Mouse (Mus musculus): Measurements from ENCODE around the gene Tdrd5. TPM values are rescaled to one million over a fixed set of nuclear protein-coding genes. Genes with fewer than 3 reads are reported as not detected.
"Not testable (repeated sequence)": the region's sequence is repeated elsewhere in the genome, so short reads cannot be mapped to it uniquely, and the experiment has no call there.

Tdrd5 gene
- 0.40 and 0.65 TPM in 2 replicates for polyA plus RNA-seq (2015; fragmentation: Nextera tagmentation; extraction: Ambion mirVana)

DNA sequence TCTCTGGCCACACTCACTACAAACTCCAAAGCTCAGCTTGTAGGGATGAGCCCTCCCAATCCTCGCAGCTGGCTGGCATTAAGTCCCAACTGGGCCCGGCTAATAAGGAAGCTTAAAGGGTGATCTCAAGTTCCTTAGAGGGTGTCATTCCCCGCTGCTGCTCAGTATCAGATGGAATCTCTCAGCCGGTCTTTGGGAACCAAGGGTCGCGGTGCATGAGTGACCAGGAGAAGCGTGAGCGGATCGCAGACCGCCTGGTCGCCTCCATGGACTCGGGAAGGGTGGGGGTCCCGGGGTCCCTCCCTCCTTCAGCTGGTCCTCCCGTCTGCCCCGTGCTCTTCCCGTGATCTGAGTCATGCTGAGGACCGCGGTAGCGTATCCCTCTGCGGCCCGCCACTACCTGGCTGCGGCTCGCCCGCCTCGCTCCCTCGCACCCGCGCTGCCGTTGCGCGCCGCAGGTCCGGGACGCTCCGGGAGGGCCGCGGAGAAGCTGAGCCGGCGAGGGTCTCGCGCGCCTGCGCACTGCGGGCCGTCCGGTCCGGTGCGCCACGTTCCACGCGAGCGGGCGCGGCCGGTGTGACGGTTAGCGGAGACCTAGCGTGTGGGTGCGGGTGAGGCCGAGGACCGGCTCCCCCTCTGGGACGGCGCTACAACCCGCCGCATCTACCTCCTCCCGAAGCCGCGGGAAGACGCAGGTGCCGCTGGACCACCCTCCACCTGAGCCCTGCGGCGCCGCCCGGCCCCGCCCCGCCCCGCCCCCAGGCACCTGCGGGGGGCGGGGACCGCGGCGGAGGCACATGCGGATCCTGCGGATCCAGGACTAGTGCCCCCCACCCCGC lies at the start of gene Tdrd5:
Gene Tdrd5, minus strand, starts transcription at position 754 of the 839 bp plus-strand sequence.
- peak within 1 kb of the TSS; percentile 76 for H3K9ac ChIP-seq
- under 1% methylated on average over 85 of the region's 85 CpGs for WGBS
- H3K4me2 ChIP-seq, result peak within 1 kb of the TSS; percentile 98
- H3K9me3 ChIP-seq, result no peaks in the 10 kb centered on the region
- H3K27me3 ChIP-seq, result peaks cover 53% of the 10 kb centered on the region
- H3K36me3 ChIP-seq, result no peaks in the 10 kb centered on the region
- peak; percentile 94 for ATAC-seq (ENCODE audit: low read depth)
- H3K27ac ChIP-seq (replicated peaks), result no peak within 1 kb of the TSS
- H3K4me3 ChIP-seq, result peak within 1 kb of the TSS; percentile 60
- peaks cover 12% of the 10 kb centered on the region; the same call in 1 of the 2 replicates for H3K4me1 ChIP-seq (replicated peaks)

DNA sequence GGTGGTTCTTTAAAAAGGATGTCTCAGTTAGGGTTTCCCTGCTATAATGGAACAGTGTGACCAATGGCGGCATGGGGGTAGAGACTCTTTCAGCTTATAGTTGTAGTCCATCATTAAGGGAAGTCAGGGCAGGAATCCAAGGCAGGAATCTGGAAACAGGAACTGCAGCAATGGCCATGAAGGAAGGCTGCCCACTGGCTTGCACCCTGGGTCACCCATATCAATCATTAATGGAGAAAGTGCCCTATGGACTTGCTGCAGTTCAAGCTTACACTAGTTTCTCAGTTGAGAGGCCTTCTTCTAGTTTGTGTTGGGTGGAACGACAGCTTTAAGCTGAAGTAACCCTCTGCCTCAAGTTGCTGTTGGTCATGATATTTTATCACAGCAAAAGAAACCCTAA lies 49.0 kb upstream of the Tdrd5 start:
- ATAC-seq (ENCODE audit: low read depth), result no peak
- no peak overlapping the region for H3K27ac ChIP-seq (replicated peaks)
- no peaks in the 10 kb centered on the region for H3K36me3 ChIP-seq
- no peaks in the 10 kb centered on the region for H3K4me1 ChIP-seq (replicated peaks)
- no peak overlapping the region for H3K4me2 ChIP-seq
- no peak overlapping the region for H3K9ac ChIP-seq
- no peaks in the 10 kb centered on the region for H3K27me3 ChIP-seq
- no peaks in the 10 kb centered on the region for H3K9me3 ChIP-seq
- H3K4me3 ChIP-seq, result no peak overlapping the region
- 86% methylated on average over 2 of the region's 2 CpGs for WGBS

DNA sequence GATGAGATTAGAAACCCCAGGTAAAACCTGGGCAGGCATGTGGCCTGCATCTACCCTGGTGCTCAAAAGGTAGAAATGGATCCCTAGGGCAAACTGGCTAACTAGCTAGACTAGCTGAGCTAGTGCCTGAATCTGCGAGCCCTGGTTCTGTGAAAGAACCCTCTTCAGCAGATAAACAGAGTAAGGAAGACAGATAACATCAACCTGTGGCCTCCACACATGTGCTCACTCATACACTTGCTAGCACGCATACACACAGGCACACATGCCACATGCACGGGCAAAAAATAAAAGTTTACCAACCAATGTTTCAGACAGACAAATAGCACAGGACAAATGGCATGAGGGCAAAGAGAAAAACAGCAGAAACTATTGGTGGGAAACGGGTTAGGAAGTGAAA lies 47.0 kb upstream of the Tdrd5 start:
- Histone ChIP-seq H3K27me3 (no peaks in the 10 kb centered on the region), H3K9me3 (no peaks in the 10 kb centered on the region), H3K4me2 (no peak overlapping the region), H3K9ac (no peak overlapping the region), H3K4me1 (replicated peaks) (no peaks in the 10 kb centered on the region), H3K36me3 (no peaks in the 10 kb centered on the region), H3K4me3 (no peak overlapping the region), H3K27ac (replicated peaks) (no peak overlapping the region)
- ATAC-seq (ENCODE audit: low read depth), result no peak
- WGBS, result 87% methylated on average over 4 of the region's 4 CpGs

DNA sequence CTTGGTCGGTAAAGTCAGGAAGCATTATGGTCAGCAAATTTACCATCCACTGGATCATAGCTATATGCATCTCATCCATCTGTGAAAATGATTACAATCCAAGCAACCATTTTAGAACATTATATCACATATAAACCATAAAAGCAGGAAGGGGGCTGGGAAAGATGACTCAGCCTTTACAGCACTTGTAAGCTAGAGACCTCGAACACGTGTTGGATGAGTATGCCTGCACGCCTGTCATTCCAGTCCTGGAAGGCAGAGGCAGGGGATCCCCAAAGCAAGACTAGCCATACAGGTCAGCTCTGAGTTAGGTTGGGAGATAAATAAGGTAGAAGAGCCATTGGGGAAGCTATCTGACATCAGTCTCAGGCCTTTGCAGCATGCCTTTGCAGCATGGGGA lies 45.6 kb upstream of the Tdrd5 start:
- 70% methylated on average over 4 of the region's 4 CpGs for WGBS
- Histone ChIP-seq H3K27ac (replicated peaks) (no peak overlapping the region), H3K9ac (no peak overlapping the region), H3K4me1 (replicated peaks) (no peaks in the 10 kb centered on the region), H3K4me3 (no peak overlapping the region), H3K9me3 (no peaks in the 10 kb centered on the region), H3K4me2 (no peak overlapping the region), H3K27me3 (no peaks in the 10 kb centered on the region), H3K36me3 (no peaks in the 10 kb centered on the region)
- no peak for ATAC-seq (ENCODE audit: low read depth)

DNA sequence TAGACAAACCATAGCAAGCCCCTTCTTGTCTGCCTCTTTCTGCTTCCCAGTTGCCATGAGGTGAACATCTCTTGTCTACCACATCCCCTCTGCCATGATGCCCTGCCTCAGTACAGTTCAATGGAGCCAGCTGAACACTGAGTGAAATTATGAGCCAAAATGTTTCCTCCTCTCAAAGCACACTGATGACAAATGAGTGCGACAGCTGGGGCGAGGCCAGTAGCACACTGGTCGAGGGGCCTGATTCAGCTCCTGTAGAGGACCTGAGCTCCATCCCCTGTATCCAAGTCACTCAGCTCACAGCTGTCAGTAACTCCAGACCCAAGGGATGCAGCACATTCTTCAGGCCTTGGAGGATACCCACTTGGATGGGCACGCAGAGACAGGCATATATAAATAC lies 42.2 kb upstream of the Tdrd5 start:
- ATAC-seq (ENCODE audit: low read depth), result no peak
- WGBS, result 93% methylated on average over 4 of the region's 4 CpGs
- H3K4me2 ChIP-seq, result no peak overlapping the region
- no peaks in the 10 kb centered on the region for H3K36me3 ChIP-seq
- no peak overlapping the region for H3K4me3 ChIP-seq
- no peak overlapping the region for H3K27ac ChIP-seq (replicated peaks)
- no peak overlapping the region for H3K9ac ChIP-seq
- H3K27me3 ChIP-seq, result no peaks in the 10 kb centered on the region
- H3K9me3 ChIP-seq, result no peaks in the 10 kb centered on the region
- H3K4me1 ChIP-seq (replicated peaks), result no peaks in the 10 kb centered on the region

DNA sequence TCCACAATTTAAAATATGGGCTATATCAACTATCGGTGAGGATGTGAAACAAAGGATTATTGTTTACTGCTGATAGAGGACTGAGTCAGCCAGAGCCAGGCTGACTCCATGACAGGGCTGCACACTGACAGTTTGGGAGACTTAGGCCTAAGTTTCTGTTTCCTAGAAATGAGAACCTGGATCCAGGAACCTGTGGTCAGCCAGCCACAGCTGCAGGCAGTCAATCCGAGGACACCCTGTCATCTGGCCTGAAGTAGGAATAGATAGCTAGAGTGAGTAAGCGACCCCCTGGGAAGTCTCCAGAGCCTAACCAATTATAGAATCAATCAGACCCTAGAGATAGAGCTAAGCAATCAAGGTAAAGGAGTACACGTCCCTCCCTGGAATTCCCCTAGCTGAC lies 41.0 kb upstream of the Tdrd5 start:
- Histone ChIP-seq H3K9ac (no peak overlapping the region), H3K4me2 (no peak overlapping the region)
- WGBS, result 78% methylated on average over 4 of the region's 4 CpGs

DNA sequence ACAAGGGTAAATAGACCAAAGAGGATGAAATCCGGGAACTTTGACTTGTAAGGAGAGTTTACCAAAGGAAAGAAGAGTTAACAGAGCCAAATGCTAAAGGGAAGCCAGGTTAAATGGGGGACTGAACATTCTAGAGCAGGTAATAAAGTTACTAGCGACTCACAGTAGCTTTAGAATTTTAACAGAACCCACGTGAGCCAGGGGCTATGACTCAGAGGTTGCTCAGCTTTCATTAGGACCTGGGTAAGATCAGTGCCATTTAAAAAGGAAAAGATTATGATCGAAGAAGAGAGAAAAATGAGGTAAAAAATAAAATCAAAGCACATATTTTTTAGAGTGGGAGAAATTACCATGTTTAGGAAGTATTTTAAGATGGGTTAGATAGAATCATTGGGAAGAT lies 37.4 kb upstream of the Tdrd5 start:
- Histone ChIP-seq H3K27me3 (0 out of 2 replicates have a peak, but pooled peaks cover 4% of the 10 kb centered on the region), H3K4me2 (no peak overlapping the region), H3K4me1 (replicated peaks) (no peaks in the 10 kb centered on the region), H3K9me3 (no peaks in the 10 kb centered on the region), H3K9ac (no peak overlapping the region), H3K27ac (replicated peaks) (no peak overlapping the region), H3K4me3 (no peak overlapping the region), H3K36me3 (no peaks in the 10 kb centered on the region)
- WGBS, result 83% methylated on average over 4 of the region's 4 CpGs
- ATAC-seq (ENCODE audit: low read depth), result no peak

More for the DNA sequence above, 41.0 kb upstream of the Tdrd5 start:
- Histone ChIP-seq H3K4me3 (no peak overlapping the region), H3K27me3 (no peaks in the 10 kb centered on the region), H3K9me3 (no peaks in the 10 kb centered on the region), H3K27ac (replicated peaks) (no peak overlapping the region), H3K36me3 (no peaks in the 10 kb centered on the region), H3K4me1 (replicated peaks) (no peaks in the 10 kb centered on the region)
- no peak for ATAC-seq (ENCODE audit: low read depth)

DNA sequence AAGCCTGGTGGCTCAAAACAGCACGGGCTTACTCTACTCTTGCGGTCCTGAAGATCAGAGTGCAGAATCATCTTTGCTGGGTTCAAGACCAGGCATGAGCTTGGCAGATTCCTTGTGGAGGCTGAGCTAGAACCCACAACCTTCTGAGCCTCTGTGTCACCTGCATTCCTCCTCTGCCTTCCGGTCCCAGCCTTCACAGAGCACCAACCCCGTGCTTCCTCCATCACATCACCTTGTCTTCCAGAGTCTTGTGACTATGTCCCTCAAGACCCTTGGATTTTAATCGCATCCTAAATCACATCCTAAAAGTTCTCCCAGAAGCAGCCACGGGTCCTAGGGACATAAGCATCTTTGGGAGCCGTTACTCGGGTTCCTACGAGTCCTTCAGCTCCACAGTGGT lies 19.7 kb upstream of the Tdrd5 start:
- H3K4me2 ChIP-seq, result no peak overlapping the region
- no peaks in the 10 kb centered on the region for H3K27me3 ChIP-seq
- H3K27ac ChIP-seq (replicated peaks), result no peak overlapping the region
- 83% methylated on average over 9 of the region's 9 CpGs for WGBS
- no peak overlapping the region for H3K4me3 ChIP-seq
- ATAC-seq (ENCODE audit: low read depth), result no peak
- no peaks in the 10 kb centered on the region for H3K9me3 ChIP-seq
- H3K4me1 ChIP-seq (replicated peaks), result no peaks in the 10 kb centered on the region
- no peaks in the 10 kb centered on the region for H3K36me3 ChIP-seq
- no peak overlapping the region for H3K9ac ChIP-seq

DNA sequence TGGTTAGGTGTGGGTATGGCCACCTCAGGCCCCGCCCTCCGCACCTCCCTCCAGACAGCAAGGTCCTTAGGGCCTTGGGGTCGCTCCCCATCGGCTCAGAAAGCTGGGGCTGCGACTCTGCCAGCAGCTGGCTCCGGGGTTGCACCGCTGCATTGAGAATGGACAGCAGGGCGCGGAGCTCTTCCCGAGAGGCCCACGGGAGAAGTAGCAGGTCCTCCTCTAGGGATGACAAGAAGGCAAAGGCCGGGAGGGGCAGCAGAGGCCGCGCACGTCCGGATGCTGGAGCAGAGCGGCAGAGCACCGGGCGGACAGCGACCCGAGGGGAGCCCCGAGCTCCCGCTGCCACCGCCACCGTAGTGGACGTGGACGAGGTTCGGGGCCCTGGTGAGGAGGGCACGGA lies 7.2 kb upstream of the Tdrd5 start, which contains the start of gene Nphs2:
Gene Nphs2, plus strand, starts transcription at position 98 of the 400 bp plus-strand sequence.
- WGBS, result 4% methylated on average over 29 of the region's 29 CpGs
- peak within 1 kb of the TSS; percentile 35; the same call in 1 of the 2 replicates for H3K9ac ChIP-seq
- H3K4me2 ChIP-seq, result peak within 1 kb of the TSS; percentile 46
- no peaks in the 10 kb centered on the region for H3K9me3 ChIP-seq
- H3K4me1 ChIP-seq (replicated peaks), result peaks cover 6% of the 10 kb centered on the region
- H3K27me3 ChIP-seq, result peaks cover 45% of the 10 kb centered on the region
- ATAC-seq (ENCODE audit: low read depth), result no peak
- no peak within 1 kb of the TSS for H3K27ac ChIP-seq (replicated peaks)
- H3K36me3 ChIP-seq, result no peaks in the 10 kb centered on the region
- H3K4me3 ChIP-seq, result peak within 1 kb of the TSS; percentile 15

DNA sequence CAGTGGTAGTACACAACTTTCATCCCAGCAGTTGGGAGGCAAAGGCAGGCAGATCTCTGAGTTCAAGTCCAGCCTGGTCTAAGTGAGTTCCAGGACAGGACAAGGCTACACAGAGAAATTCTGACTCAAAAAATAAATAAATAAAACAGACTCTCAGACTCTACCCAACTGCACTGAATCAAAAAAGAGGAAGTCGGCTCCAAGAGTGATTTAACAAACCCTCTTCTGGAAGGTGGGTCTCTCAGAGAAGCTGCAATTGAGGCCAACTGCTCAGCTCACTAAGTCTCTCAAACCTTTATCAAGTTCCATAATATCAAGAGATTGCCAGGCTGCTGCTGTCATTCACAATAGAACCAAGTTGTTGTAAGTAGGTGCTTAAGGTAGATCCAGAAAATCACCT lies 5.1 kb upstream of the Tdrd5 start:
- Histone ChIP-seq H3K27ac (replicated peaks) (no peak overlapping the region), H3K4me2 (no peak overlapping the region), H3K27me3 (peaks cover 66% of the 10 kb centered on the region), H3K4me3 (no peak overlapping the region), H3K4me1 (replicated peaks) (peaks cover 10% of the 10 kb centered on the region), H3K9me3 (no peaks in the 10 kb centered on the region), H3K9ac (no peak overlapping the region), H3K36me3 (no peaks in the 10 kb centered on the region)
- 74% methylated on average over 1 of the region's 1 CpGs for WGBS
- ATAC-seq (ENCODE audit: low read depth), result no peak

DNA sequence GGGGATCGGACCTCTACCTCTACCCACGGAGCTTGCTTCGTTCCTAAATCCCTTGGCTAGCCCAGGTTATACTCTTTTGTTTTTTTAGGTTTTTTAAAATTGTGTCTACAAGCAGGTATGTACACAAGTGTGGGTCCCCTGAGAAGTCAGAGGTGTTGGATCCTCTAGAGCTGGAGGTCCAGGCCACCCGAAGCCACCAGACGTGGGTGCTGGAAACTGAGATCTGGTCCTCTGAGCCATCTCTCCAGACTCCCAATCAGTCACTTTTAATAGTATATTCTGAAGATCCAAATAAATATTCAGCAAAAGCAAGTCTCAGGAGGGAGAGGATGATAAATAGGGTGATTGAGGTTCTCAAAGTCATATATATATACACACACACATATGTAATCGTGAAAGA lies 13.4 kb downstream of the Tdrd5 start:
- Histone ChIP-seq H3K36me3 (no peaks in the 10 kb centered on the region), H3K4me2 (no peak overlapping the region), H3K27me3 (no peaks in the 10 kb centered on the region), H3K9ac (no peak overlapping the region), H3K27ac (replicated peaks) (no peak overlapping the region), H3K9me3 (no peaks in the 10 kb centered on the region), H3K4me3 (no peak overlapping the region), H3K4me1 (replicated peaks) (no peaks in the 10 kb centered on the region)
- 97% methylated on average over 6 of the region's 6 CpGs for WGBS
- ATAC-seq (ENCODE audit: low read depth), result no peak

DNA sequence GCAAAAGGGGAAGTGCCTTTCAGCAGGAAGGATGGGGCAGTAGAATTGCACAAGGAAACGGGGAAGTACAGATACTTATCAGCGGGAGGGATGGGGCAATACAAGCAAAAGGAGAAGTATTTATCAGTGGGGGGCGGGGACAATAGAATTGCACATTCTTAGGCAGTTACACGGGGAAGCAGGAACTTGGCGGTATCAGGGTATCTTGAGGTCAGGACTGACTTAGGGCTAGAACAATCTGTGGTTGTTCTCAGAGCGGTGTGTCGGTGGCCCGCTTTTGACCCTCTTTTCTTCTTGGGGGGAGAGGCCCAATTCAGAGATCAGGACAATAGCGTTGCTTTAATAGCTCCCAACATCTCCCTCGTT lies 14.3 kb downstream of the Tdrd5 start:
- H3K9me3 ChIP-seq; H3K4me3 ChIP-seq; H3K27ac ChIP-seq (replicated peaks); H3K36me3 ChIP-seq; H3K4me1 ChIP-seq (replicated peaks); H3K9ac ChIP-seq; ATAC-seq (ENCODE audit: low read depth); H3K27me3 ChIP-seq; H3K4me2 ChIP-seq: not testable (repeated sequence)
- 72% methylated on average over 10 of the region's 10 CpGs for WGBS
